Mouse (Mus musculus) adrenal gland, adult 8-10 months (tissue): ENCODE data around the gene Raf1. TPM values are rescaled to one million over a fixed set of nuclear protein-coding genes. Genes with fewer than 3 reads are reported as not detected.

ENCODE experiments used
- DNase-seq: peaks from one replicate; pipeline ENCODE4 v3.0.0; 2022
- total RNA-seq, 4 experiments: library from RNA; stranded (reverse); gene quantifications; 2 replicates each; pipeline ENCODE4 v1.2.4; 2022

The Raf1 gene
- 100 to 1,000 TPM in 2 of 4 experiments, 10 to 100 TPM in 2; 88.8 to 113 (median 97.7) TPM for total RNA-seq

DNA sequence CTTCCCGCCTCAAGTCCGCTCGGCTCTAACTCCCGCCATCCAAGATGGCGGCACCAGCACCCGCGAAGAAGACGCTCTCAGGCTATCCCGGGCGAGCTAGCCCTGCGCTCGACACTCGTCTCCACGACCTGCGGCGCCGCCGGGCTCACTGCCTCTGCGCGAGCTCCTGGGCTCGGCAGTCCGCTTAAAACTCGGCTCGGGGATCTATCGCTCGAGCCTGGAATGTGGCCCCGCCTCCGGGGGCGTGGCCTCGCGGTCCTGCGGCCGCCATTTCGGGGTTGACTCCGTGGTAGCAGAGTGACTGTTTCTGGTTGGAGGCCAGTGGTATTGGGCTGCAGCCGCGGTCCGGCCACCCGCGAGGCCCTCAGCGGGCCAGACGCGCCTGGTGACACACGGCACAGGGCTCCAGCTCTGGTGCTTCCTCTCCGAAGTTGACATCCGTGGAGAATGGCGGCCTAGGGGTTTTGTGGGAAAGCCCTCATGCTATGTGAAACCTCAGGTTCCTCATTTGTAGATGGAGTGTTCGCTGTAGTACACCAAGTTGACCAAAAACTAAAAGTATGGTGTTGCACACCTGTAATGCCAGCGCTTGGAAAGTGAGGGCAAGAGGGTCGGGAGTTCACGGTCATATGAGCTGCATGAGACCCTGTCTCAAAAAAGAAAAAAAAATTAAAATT, at the start of gene Raf1:
Gene Raf1 (minus strand): TSS at position 184 of the 677 bp plus-strand sequence.
- peak; percentile 97 for DNase-seq

DNA sequence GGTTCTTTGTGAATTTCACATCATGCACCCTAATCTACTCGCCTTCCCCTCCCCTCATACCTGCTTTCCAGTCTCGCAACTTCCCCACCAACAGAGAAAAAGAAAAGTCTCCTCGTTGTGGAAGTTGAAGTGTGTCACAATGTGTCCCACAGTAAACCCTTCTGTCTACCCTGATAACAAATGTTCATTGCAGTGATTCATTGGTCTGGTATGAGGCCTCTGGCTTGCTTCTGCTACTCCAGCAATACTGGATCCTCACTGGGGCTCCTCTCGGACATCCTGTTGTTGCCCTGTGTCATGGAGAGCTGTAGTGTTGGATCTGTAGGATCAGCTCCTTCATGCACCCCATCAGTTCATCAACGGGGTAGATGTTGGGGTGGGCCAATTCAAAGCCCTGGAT, 45.8 kb upstream of the Raf1 start:
- no peak for DNase-seq

DNA sequence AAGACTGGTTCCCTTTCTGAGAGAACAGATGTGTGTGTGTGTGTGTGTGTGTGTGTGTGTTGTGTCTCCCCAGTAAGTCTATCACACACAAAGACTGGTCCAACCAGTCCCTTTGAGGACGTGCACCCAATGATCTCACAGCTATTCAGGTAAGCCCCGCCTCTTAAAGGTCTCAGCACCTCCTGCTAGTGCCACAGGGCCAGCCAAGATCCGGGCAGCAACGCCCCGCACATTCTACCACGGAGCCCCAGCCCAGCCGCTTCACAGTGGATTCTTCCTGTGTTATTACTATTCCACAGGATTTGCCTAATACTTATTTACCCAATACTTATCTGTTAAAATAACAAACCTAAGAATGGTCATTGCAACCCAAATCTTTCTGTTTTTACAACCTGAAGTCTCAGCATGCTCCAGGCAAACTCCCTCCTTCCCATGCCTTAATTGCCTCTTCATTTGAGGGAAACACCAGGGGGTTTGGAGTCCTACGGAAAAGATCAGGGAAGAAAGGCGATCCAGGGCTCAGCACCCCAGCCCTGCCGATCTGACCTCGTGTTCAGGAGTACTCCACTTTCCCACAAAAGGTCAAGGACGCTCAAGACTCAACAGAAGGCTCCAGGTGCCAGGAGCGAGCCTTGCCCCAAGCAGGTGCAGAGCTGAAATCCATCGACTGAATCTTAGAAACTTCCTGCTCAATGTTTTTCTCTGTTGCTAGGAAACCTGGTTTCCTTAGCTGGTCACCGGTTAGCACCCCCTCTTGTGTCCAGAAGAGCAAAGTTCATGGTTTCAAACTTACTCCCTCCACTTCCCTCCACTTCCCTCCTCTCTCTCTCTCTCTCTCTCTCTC, 41.5 kb upstream of the Raf1 start:
- peak; percentile 28 for DNase-seq

DNA sequence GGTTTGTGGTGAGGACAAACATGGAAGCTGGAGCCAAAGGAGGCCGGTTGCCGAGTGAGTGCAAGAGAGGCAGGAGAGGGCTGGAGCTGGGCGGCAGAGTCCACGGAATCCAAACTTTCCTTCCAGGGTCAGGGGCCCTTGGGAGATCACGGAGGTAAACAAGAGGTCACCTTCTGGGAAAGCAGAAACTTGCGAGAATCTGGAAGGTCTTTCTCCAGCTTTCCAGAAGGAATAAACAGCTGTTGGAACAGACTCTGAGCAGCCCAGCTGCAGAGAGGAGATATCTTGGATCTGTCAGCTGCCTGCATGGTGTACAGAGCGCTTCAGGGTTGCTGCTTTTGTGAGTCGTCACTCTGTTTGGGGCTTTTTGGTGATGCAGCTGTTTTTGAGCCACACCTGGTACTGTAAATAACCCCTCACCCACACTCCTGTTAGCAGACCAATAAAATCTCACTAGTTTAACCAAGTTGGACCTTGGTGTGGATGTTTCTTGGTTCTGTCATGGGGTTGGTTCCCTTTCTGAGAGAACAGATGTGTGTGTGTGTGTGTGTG, 40.7 kb upstream of the Raf1 start:
- DNase-seq, result no peak

DNA sequence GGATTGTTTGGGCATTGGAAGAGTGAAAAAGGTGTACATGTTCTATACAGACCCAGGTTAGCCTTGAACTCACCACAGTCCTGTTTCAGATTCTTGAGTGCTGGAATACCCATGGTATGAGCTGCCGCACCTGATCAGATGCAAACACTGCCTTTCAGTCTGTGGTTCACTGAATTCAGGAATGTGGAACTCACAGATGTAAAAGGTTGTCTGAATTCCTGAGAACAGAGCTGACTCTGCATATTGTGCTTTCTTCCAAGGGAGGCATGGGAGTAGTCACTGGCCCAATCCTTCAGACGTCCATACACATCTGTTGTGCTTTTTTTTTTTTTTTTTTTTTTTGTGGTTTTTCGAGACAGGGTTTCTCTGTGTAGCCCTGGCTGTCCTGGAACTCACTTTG, 34.8 kb upstream of the Raf1 start:
- no peak for DNase-seq

DNA sequence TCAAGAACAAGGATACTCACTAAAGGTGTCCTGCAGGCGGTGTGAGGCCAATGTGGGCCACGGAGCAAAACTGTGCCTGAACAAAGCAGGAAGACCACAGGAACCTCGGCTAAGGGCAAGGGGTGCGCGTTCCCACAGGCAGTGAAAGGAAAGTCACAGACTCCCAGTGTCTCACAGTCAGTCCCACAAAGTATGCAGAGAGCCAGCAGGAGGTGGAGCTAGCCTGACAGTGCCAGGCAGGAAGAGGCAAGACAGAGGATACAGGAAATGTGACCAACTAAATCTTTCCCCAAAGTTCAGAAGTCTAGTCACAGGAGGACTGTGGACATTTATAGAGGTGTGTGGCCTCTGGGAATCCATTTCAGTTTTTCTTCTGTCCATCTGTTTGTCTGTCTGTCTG, 26.5 kb upstream of the Raf1 start:
- DNase-seq, result no peak

DNA sequence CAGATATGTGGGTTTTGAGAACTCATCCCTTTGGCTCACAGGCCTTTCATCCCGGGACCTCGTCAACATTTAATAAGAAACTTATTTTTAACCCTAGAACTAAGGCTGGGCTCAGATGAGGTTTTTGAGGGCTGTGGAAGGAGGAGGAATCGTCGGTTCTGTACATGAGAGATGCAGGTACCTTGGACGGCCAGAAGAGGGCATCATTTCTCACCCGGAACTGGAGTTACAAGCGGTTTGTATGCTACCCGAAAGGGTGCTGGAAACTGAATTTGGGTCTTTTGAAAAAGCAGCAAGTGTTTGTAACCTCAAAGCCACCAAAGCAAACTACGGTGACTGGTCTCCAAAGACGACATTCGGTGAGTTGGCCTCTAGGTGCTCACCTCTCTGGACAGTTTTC, 24.9 kb upstream of the Raf1 start:
- DNase-seq, result no peak

DNA sequence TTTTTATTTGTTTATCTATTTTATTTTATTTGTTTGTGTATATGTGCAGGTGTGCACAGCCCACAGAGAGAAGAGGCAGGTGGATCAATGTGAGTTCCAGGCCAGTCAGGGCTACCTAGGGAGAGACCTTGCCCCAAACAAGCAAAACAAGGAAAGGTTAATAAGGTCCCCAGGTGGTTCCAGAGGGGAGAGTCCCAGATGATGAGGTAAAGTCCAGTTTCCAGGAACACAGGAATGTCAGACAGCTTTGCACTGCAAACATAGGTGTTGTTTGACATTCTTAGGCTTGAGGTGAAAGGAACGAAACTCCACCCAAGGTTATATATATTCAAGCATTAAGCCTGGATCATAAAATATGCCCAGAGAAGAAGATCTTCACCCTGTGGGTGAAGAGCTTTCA, 24.3 kb upstream of the Raf1 start:
- no peak for DNase-seq

DNA sequence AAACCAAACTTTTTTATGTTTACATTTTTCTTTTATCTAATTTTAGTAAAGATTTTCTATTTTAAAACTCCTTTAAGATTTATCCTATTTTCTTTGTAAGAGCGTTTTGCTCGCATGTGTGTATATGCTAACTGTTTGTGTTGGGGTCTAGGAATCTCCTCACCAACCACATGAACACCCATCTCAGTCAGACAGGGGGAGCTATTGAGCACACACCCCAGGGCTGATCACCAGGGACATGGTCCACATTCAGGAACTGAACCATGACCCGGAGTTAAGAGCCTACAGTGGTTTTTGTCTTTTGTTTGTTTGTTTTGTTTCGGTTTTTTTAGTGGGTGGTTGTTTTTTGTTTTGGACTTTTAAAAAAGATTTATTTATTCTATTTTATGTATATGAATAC, 22.3 kb upstream of the Raf1 start:
- no peak for DNase-seq

DNA sequence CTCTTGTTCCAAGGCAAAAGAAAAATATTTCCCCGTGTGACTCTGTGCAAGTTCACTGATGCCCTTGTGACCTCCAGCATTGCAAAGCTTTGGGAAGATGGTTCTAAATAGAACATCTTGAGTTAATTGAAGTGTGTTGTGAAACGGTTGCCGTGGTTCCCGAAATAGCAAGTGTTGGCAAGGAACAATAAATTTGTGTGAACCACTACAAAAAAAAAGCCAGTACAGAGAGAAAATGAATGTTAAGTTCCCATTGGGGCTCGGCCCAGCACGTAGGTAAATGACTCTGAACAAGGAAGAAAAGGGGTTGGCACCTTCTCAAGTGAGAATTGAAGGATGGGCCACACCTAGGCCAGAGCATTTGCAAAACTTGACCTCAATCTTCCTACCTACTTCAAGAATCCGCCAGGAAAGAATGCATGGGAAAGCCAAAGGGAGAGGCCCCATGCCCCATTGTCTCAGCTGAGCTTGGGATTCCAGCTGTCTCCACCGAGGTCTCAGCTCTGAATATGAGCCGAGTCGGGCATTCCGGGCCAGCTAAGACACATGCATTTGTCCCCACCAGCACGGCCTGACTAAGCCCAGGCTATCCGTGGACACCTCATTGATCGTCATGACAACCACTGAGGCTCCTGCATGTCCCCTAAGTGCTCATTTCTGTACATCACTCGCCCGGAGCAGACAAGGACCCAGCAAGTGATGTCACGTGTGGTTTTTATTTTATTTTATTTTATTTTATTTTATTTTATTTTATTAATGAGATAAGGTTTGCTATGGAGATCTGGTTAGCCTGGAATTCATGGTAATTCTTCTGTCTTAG, 21.5 kb upstream of the Raf1 start:
- DNase-seq, result no peak

DNA sequence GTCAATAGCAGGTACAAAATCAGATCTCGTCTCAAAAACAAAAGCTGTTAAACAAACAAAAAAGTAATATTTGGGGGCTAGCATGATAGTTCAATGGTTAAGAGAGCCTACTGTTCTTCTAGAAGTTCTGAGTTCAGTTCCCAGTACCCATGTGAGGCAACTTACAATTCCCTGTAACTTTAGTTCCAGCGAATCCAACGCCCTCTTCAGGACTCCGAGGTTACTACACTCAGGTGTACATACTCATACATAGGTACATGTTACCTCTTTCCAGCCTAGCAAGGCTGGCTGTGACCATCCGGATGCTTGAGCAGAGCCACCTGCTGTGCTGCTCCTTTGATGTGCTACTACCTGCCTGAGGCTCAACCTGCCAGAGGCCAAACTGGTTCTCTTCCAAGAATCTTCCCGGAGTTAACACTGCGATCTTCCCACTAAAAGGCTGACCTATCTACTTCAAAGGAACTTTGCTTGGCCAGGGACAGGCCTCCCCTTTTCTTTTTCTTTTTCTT, 20.3 kb upstream of the Raf1 start:
- DNase-seq, result no peak

DNA sequence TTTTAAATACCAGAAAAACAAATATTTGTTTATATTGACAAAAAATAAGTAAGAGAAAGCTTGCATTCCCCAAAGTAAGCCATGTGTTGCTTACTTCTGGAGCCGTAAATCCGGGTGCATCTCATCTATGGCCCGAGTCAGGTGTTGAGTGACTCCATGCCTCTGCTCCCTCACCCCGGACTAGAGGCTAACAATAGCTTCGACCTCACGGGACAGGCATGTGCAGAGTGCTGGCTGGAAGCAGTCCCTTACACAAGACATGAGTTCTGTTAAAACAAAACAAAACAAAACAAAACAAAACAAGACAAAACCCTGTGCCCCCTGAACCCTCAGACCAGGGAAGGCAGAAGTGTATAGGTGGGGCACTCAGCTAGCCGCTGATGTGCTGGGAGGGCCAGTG, 18.7 kb upstream of the Raf1 start:
- DNase-seq, result no peak

DNA sequence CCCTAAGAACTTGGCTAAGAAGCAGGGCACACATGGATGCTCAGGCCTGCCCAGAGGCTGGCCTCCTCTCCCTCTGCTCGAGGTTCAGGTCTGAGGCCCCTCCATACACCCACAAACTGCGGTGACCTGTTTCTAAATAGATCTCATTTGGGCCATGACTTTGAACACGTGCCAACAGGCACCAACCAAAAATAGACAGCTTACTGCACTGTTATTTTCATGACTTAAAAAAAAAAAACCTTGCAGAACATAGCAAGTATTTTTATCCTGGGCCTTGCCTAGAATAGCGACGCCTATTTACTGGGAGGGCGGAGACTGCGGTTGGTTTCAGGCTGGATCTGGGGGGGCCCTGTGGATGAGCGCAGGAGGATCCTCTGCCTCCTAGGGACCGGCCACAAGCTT, 18.0 kb upstream of the Raf1 start:
- DNase-seq, result peak; percentile 25

DNA sequence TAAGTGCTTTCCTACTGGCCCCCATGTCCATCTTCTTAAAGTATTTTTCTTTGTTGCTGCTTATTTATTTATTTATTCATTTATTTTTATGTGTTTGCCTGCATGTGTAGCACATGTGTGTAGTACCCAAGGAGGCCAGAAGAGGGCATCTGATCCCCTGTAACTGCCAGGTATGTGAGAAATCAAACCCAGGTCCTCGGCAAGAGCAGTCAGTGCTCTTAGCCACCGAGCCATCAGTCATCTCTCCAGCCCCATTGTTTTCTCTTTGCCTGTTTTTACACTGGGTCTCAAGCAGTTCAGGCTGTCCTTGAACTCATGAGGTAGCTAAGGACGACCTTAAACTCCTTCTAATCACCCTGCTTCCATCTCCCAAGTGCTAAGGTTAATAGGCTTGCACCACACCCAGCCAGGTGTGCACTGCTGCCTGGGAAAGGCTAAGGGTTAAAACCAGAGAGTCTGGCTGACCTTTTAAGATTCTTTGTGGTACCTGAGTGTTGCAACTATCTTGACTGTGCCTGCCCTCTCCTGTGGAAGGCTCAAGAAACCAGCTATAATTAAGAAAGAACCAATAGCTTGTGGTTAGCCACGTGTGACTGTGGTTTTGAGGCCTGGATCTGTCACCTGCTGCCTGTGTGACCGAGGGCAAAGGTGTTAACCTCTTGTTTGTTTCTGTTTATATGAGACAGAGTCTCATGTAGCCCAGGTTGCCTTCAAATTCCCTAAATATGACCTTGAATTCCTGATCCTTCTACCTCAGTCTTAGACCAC, 16.7 kb upstream of the Raf1 start:
- no peak for DNase-seq

DNA sequence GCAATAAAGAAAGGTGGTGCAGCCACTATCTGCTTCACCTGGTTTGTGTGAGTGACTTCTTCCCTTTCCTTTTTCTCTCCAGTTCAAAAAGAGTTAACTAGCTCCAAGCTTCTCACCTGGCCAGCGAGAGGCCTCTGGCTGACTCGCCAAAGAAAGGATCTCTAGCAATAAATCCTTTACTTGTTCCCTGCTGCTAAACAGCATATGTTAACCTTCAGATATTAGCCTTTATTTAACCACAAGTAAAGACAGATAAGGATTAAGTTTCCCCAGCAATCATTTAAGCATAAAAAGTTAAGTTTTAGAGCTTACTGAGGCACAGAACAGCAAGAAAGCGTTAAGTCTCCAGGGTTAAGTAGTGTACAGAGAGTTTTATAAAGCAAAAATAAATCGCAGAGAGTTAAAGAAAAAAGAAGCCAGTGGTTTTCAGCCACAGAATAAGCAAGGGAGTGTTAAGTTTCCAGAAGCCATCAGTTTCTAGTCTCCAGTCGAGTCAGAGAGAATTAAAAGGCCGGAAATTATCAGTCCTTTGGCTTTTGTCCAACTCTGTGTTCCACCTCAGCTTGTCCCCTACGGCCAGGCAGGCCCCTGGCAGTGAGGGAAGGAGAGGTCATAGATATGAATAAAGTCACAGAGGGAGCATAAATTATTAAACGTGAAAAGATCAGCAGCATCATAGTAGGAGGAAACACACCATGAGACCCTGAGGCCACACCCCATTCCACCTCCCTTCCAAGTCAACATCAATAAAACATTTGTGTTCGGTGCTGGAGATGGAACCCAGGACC, 15.9 kb upstream of the Raf1 start:
- no peak for DNase-seq

DNA sequence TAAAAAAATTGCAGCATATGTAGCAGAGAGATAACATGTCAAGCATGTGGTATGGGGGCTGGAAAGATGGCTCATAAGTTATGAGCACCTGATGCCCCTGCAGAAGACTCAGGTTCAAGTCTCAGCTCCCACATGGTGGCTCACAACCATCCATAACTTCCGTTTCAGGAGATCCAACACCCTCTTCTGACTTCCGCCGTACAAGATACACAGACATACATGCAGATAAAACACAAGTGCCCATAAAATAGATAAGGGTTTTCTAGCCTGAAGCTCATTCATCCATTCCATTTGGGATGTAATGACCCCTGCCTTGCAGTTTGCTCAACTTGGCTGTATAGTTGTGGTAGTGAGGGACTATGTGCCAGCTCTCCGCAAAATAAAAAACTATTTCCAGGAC, 13.7 kb upstream of the Raf1 start:
- no peak for DNase-seq

DNA sequence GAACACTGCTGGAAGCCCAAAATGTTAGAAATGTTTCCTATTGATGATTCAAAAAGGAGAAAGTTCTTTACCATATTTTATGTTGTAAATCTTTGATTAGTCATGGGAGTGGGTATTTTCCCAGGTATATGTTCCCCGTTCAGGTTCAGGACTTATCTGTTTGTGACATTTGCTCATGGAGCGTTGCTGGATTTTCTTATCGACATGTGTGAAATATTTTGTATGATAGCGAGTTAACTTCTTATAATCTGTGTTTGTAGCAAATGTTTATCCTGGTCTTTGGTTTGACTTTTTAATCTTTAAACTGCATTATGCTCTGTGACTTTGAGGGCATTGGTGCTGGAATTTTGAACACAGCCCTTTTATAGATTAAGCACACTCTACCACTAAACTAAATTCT, 12.2 kb upstream of the Raf1 start:
- DNase-seq, result no peak

DNA sequence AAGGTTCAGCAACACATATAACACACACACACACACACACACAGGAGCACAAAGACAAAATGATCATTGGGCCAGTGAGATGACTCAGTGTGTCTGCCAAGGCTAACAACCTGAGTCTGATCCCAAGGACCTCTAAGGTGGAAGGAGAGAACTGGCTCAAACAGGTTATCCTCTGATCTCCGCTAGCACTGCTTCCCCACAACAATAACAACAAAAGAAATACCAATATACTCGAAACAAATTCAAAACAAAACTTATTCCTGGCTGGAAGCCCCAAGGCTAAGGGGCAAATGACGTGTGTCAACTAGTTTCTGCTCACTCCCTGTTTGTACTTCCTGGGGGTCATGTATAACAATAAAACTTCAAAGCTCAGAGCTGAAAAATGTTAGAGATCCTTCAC, 11.3 kb upstream of the Raf1 start:
- DNase-seq, result no peak

DNA sequence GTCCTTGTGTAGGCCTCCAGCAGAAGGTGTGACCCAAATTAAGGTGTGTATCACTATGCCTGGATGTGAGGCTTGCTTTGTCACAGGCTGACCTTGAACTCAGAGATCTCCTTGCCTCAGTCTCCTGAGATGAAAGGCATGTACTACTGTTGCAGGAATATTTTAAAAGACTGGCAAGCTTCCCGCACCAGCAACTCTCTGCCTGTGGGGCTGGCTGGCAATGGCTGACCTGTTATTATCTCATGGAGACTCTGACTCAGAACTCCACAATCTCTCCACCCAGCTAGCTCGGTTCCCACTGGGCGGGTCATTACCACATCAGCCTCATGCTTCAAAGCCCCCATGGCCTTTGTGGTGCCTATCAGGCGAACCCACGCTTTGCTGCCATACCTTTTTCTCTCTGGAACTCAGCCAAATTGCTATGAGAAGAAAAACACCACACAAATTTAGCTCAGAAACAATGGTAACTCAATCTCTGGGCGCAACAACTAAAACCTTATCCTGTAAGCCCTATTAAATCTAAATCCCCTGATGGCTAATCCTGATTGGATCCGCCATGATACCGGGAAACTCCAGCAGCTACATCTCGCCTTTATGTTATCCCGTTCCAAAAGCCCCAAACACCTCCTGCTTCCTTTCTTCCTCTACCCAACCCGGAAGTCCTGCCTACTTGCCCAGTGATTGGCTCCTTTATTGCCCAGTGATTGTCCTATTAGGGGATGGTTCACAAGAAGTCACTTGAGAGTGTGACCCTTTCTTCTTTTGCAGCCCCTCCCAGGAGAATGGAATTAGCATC, 8.6 kb upstream of the Raf1 start:
- no peak for DNase-seq

DNA sequence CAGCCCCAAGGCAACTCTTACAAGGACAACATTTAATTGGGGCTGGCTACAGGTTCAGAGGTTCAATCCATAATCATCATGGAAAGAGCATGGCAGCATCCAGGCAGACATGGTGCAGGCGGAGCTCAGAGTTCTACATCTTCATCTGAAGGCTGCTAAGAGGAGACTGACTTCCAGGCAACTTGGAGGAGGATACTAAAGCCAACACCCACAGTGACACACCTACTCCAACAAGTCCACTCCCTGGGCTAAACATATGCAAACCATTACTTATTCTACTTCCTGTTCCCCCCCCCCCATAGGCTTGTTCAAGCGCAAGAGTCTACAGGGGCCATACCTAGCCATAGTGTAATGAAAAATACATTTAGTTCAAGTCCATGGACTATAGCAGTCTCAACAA, 7.8 kb upstream of the Raf1 start:
- DNase-seq, result no peak
